Mouse (Mus musculus) ES-E14 (cell line): Measurements from ENCODE around the gene Cdk5r2.

ENCODE experiments used
- ZC3H11A ChIP-seq: IDR thresholded peaks from 2 replicates; pipeline ENCODE4 v1.6.1; 2012; ENCODE audit warnings: low read depth, mild to moderate bottlenecking, inconsistent platforms, low read length, borderline replicate concordance
- ZNF384 ChIP-seq: IDR thresholded peaks from 2 replicates; pipeline ENCODE4 v1.6.1; 2012; ENCODE audit warnings: low read depth, low read length, inconsistent platforms

GRCm38 (mm10) chr1:74848946-74849345 is 5.8 kb upstream of the Cdk5r2 start:
- TF ChIP-seq ZC3H11A = no peak
- no peak for TF ChIP-seq ZNF384
